Mouse (Mus musculus): ENCODE data around the gene Ryr1. TPM values are rescaled to one million over a fixed set of nuclear protein-coding genes. Genes with fewer than 3 reads are reported as not detected.
A peak's percentile ranks its signal among the peaks of the same experiment; 100 is the strongest.

Gene Ryr1
- polyA plus RNA-seq, 1 experiment, result 0.05 TPM

DNA sequence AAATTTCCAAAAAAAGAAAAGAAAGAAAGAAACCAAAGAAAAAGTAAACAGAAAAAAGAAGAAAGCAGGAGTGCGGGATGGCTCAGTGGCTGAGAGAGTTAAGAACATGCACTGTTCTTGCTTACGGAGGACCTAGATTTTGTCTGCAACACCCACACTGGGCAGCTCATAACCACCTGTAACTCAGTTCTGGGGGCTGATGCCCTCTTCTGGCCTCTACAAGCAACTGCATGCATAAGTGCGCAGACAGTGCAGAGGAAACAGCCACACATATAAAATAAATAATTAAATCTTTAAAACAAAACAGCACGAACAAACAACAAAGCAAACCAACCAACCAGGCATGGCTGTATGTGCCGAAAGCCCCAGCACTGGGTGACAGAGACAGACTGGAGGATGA, 92.3 kb downstream of the Ryr1 start:
- no peaks in the 10 kb centered on the region for H3K4me1 ChIP-seq (ENCODE audit: control insufficient read depth, insufficient read depth, insufficient read length, low read length)

DNA sequence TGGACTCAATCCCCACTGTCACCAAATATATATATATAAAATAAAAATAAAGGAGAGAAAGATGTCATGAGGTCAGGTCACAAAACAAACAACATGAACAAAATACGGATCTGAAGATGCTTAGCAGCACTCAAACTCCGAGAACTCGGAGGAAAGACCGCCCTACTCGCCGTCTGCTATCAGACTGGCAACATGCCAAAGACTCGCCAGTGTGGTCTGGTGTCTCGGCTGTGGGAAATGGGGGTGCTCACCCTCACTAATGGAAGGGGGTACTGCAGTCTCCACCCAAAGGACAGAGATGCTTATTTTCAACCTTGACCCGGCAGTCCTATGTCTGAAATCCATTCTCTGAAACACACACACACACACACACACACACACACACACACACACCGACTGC, 93.3 kb downstream of the Ryr1 start:
- WGBS, result 37% methylated on average over 10 of the region's 10 CpGs
- Histone ChIP-seq H3K27me3 (ENCODE audit: control insufficient read depth, insufficient read depth, low read length) (no peaks in the 10 kb centered on the region), H3K27ac (ENCODE audit: insufficient read depth, low read depth, low read length) (no peak overlapping the region), H3K4me3 (ENCODE audit: low read depth, low read length) (no peak overlapping the region), H3K4me1 (ENCODE audit: control insufficient read depth, insufficient read depth, insufficient read length, low read length) (no peaks in the 10 kb centered on the region), H3K36me3 (ENCODE audit: control insufficient read depth, insufficient read depth, low read length) (no peaks in the 10 kb centered on the region)
- TF ChIP-seq CTCF (IDR thresholded peaks at IDR 0.05; ENCODE audit: extremely low read depth, insufficient read length, insufficient replicate concordance, low read depth, low read length) (no peak), POLR2A (IDR thresholded peaks at IDR 0.05; ENCODE audit: low read depth, low read length) (no peak)

More for the DNA sequence above, 92.3 kb downstream of the Ryr1 start:
- Histone ChIP-seq H3K27me3 (ENCODE audit: control insufficient read depth, insufficient read depth, low read length) (no peaks in the 10 kb centered on the region), H3K36me3 (ENCODE audit: control insufficient read depth, insufficient read depth, low read length) (no peaks in the 10 kb centered on the region), H3K27ac (ENCODE audit: insufficient read depth, low read depth, low read length) (no peak overlapping the region), H3K4me3 (ENCODE audit: low read depth, low read length) (no peak overlapping the region)
- TF ChIP-seq POLR2A (IDR thresholded peaks at IDR 0.05; ENCODE audit: low read depth, low read length), result no peak
- peak; percentile 31; the same call in 1 of the 2 replicates for TF ChIP-seq CTCF (IDR thresholded peaks at IDR 0.05; ENCODE audit: extremely low read depth, insufficient read length, insufficient replicate concordance, low read depth, low read length)
- WGBS, result 82% methylated on average over 5 of the region's 5 CpGs

DNA sequence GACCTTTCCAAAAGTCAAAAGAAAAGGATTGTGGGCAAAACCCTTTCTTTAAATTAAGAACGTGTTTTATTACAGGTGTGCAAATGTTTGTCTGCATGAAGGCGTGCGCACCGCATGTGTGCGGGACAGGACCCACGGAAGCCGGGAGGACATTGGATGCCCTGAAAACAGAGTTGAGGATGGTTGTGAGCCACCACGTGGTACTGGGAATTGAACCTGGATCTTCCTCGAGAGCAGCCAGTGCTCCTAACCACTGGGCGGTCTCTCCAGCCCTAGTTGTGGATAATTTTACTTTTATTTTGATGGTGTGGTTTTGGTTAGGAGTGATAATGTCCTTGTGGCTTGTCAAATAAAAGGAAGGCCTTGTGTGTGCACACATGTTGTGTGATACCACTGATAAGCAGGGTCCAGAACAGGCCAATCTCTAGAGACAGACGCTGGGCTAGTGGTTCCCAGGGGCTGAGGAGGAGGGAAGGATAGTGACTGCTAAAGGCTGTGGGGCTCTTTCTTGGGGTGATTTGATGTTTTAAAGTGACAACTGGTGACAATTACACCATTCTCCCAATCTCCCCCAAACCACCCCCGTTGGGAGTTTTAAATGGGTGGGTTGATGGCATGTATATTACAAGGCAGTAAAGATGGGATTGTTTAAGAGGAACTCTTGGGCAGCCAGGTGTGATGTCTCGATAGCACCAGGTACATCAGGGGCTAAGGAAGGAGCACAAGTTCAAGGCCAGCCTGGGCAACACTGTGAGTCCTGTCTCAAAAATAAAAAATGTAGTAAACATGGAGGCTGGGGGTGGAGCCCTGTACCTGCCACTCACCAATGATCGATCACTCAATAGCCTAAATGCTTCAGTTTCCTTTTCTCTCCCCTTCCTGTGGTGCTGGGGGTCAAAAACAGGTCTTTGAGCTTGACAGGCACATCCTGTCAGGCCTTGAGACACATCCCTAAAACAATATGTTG, 95.0 kb downstream of the Ryr1 start:
- WGBS, result 79% methylated on average over 14 of the region's 14 CpGs
- H3K27me3 ChIP-seq (ENCODE audit: control insufficient read depth, insufficient read depth, low read length), result no peaks in the 10 kb centered on the region

DNA sequence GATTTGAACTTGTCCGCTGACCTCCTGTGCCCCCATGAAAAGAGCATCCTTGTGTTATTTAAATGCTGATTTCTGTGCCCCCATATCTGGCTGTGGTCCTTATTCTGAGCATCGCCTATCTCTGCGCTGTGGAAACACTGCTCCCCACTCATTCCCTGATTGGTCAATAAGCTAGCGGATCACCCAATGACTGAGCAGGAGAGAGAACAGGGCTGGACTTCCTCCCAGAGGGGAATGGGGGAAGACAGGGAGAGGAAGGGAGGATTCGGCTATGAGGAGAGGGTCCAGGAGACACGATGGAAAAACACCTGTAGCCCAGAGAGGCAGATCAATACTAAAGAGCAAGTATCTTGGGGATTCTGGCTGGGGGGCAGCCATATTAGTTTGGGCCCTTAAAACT, 96.2 kb downstream of the Ryr1 start:
- TF ChIP-seq CTCF (IDR thresholded peaks at IDR 0.05; ENCODE audit: extremely low read depth, insufficient read length, insufficient replicate concordance, low read depth, low read length) (no peak), POLR2A (IDR thresholded peaks at IDR 0.05; ENCODE audit: low read depth, low read length) (no peak)
- 78% methylated on average over 6 of the region's 6 CpGs for WGBS
- H3K36me3 ChIP-seq (ENCODE audit: control insufficient read depth, insufficient read depth, low read length), result no peaks in the 10 kb centered on the region

More for the DNA sequence above, 95.0 kb downstream of the Ryr1 start:
- Histone ChIP-seq H3K4me1 (ENCODE audit: control insufficient read depth, insufficient read depth, insufficient read length, low read length) (no peaks in the 10 kb centered on the region), H3K27ac (ENCODE audit: insufficient read depth, low read depth, low read length) (no peak overlapping the region), H3K4me3 (ENCODE audit: low read depth, low read length) (no peak overlapping the region), H3K36me3 (ENCODE audit: control insufficient read depth, insufficient read depth, low read length) (no peaks in the 10 kb centered on the region)
- TF ChIP-seq POLR2A (IDR thresholded peaks at IDR 0.05; ENCODE audit: low read depth, low read length) (no peak), CTCF (IDR thresholded peaks at IDR 0.05; ENCODE audit: extremely low read depth, insufficient read length, insufficient replicate concordance, low read depth, low read length) (no peak)

DNA sequence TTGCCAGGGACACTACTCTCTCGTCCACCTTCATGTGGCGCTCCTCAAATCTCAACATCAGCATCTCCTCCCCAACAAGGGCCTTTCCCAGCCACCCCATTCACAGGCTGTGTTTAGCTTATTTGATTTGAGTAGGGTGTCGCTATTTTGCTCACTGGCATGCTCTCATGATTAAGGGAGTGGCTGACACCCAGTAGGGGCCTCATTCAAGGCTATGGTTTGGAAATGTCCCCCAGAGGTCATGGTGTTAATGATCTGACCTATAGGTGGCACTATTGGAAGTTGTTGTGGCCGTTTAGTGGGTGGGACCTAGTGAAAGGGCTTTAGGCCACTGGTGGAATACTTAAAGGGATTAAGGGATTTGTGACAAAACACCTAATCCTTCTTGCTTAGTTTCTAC, 98.2 kb downstream of the Ryr1 start:
- H3K27me3 ChIP-seq (ENCODE audit: control insufficient read depth, insufficient read depth, low read length), result no peaks in the 10 kb centered on the region
- H3K27ac ChIP-seq (ENCODE audit: insufficient read depth, low read depth, low read length), result no peak overlapping the region
- H3K4me1 ChIP-seq (ENCODE audit: control insufficient read depth, insufficient read depth, insufficient read length, low read length), result no peaks in the 10 kb centered on the region
- WGBS, result 72% methylated on average over 4 of the region's 4 CpGs
- no peak overlapping the region for H3K4me3 ChIP-seq (ENCODE audit: low read depth, low read length)
- TF ChIP-seq POLR2A (IDR thresholded peaks at IDR 0.05; ENCODE audit: low read depth, low read length), result no peak
- TF ChIP-seq CTCF (IDR thresholded peaks at IDR 0.05; ENCODE audit: extremely low read depth, insufficient read length, insufficient replicate concordance, low read depth, low read length), result no peak
- no peaks in the 10 kb centered on the region for H3K36me3 ChIP-seq (ENCODE audit: control insufficient read depth, insufficient read depth, low read length)

More for the DNA sequence above, 96.2 kb downstream of the Ryr1 start:
- no peaks in the 10 kb centered on the region for H3K27me3 ChIP-seq (ENCODE audit: control insufficient read depth, insufficient read depth, low read length)
- H3K27ac ChIP-seq (ENCODE audit: insufficient read depth, low read depth, low read length), result no peak overlapping the region
- no peak overlapping the region for H3K4me3 ChIP-seq (ENCODE audit: low read depth, low read length)
- H3K4me1 ChIP-seq (ENCODE audit: control insufficient read depth, insufficient read depth, insufficient read length, low read length), result no peaks in the 10 kb centered on the region

DNA sequence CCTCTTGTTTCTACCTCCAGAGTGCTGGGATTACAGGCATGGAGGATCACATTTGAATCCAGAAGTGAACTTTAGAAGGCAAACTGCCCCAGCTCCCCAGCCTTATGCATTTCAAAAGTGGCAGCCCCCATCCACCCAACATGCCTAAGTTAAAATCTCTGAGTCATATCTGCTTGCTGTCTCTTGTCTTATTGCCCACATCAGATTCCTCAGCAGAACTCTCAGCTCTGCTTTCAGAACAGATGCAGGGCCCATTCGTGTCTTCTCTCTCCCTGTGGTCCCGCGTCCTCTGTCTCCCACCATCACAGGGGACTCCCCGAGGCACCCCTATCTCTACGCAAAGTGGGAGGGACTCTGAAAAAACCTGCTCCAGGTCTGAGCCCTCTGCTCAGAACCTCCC, 98.8 kb downstream of the Ryr1 start:
- no peaks in the 10 kb centered on the region for H3K27me3 ChIP-seq (ENCODE audit: control insufficient read depth, insufficient read depth, low read length)
- H3K4me3 ChIP-seq (ENCODE audit: low read depth, low read length), result no peak overlapping the region
- H3K36me3 ChIP-seq (ENCODE audit: control insufficient read depth, insufficient read depth, low read length), result no peaks in the 10 kb centered on the region
- WGBS, result 77% methylated on average over 5 of the region's 5 CpGs
- H3K27ac ChIP-seq (ENCODE audit: insufficient read depth, low read depth, low read length), result no peak overlapping the region
- no peaks in the 10 kb centered on the region for H3K4me1 ChIP-seq (ENCODE audit: control insufficient read depth, insufficient read depth, insufficient read length, low read length)
- TF ChIP-seq CTCF (IDR thresholded peaks at IDR 0.05; ENCODE audit: extremely low read depth, insufficient read length, insufficient replicate concordance, low read depth, low read length) (no peak), POLR2A (IDR thresholded peaks at IDR 0.05; ENCODE audit: low read depth, low read length) (no peak)

DNA sequence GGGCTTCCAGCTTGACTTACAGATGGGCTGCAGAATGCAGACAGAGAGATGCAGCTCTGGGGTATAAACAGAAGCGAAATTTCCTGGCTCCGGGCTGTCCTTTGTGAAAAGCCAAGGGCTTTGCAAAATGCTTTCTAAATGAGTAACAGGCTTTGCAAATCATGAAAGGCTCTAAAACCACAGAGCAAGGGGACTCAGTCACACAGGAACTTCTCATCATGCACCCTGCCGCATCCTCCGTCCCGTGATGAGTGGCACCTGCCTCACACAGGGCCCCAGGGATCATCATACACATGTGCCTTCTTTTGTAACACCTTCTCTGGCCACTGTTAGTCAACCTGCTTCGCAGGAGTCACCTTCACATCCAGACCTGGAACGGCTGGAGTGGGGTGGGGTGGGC, 99.4 kb downstream of the Ryr1 start:
- no peak overlapping the region for H3K4me3 ChIP-seq (ENCODE audit: low read depth, low read length)
- no peaks in the 10 kb centered on the region for H3K36me3 ChIP-seq (ENCODE audit: control insufficient read depth, insufficient read depth, low read length)
- WGBS, result 62% methylated on average over 7 of the region's 7 CpGs
- H3K27ac ChIP-seq (ENCODE audit: insufficient read depth, low read depth, low read length), result no peak overlapping the region
- TF ChIP-seq CTCF (IDR thresholded peaks at IDR 0.05; ENCODE audit: extremely low read depth, insufficient read length, insufficient replicate concordance, low read depth, low read length) (no peak), POLR2A (IDR thresholded peaks at IDR 0.05; ENCODE audit: low read depth, low read length) (no peak)
- H3K4me1 ChIP-seq (ENCODE audit: control insufficient read depth, insufficient read depth, insufficient read length, low read length), result no peaks in the 10 kb centered on the region
- H3K27me3 ChIP-seq (ENCODE audit: control insufficient read depth, insufficient read depth, low read length), result no peaks in the 10 kb centered on the region
